In the genomic region with DNA sequence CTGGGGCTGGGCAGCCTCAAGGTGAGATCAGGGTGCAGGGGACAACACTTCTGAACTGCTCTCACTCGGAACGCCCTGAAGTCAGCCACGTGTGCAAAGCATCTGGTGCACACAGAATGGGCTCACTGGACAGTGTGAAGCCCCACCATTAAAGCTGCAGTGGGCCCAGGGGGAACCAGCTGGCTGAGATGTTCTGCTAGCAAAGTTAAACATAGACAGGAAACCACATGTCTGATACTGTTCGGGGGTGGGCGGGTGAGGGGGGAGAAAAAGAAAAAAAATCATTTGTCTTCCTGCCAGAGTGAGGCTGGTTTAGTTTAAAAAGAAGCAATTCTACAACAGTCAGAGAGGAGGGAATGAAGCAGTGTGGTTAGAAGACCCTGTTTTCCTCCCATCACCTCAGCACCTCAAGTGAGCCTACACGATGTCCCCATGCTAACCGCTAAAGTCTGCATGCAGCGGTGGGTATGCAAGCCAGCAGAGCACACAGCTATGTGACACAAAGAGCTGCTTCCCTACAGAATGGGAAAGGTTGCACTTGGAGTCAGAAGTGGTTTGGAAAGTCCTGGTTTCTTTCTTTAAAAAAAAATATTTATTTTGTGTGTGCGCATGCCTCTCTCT, we compare ENCODE assay signal across 8 mouse cellular contexts. TPM values are rescaled to one million over a fixed set of nuclear protein-coding genes. Genes with fewer than 3 reads are reported as not detected.
DNase-seq lines count a peak whose midpoint lies in the region; ATAC-seq lines count a peak whose summit lies in the region.

No protein-coding gene starts in this region.

- ATAC-seq in hematopoietic stem cell, adult 5-6 weeks (replicated peaks in 1 of 2; ENCODE audit: insufficient read depth in 1 of 2, low FRiP score in 2 of 2, low TSS enrichment in 1 of 2, low read depth in 1 of 2, poor library complexity in 2 of 2, severe bottlenecking in 2 of 2): peak; percentile 68 to 72
- no peak for ATAC-seq in erythroblast, adult 5-6 weeks (replicated peaks; ENCODE audit: low FRiP score, poor library complexity, severe bottlenecking)

- DNase-seq in kidney, postnatal 10 days: peak; percentile 65
- DNase-seq in kidney, adult 8-10 months: no peak
- peak; percentile 54 for DNase-seq in brain, adult 2 months (ENCODE audit: low read depth, low spot score)
- peak; percentile 74 for DNase-seq in naive thymus-derived CD4-positive, alpha-beta T cell, adult 2 months (ENCODE audit: low read depth)
- DNase-seq in cerebellum, adult 18-20 months: no peak
- no peak for DNase-seq in testis, postnatal 10 days (ENCODE audit: low spot score)

RNA-seq across cellular contexts. Expression of a gene that starts 52.1 kb away (rescaled TPM):
- total RNA-seq in hematopoietic stem cell, adult 5-6 weeks (2017): 26.2 and 31.5 TPM in 2 replicates
- total RNA-seq in erythroblast, adult 5-6 weeks (2015; ENCODE audit: low replicate concordance): 5.8 and 7.5 TPM in 2 replicates
- total RNA-seq in erythroblast, adult 5-6 weeks (2017; ENCODE audit: low replicate concordance): 2.4 and 4.8 TPM in 2 replicates

Comparison
In these comparisons a context has a peak if more than half of its experiments do, and no peak if none do; other contexts are left out.
1. DNase-seq: peak in kidney, postnatal 10 days (single experiment), brain, adult 2 months (single experiment) and naive thymus-derived CD4-positive, alpha-beta T cell, adult 2 months (single experiment); none in kidney, adult 8-10 months (0 of 2), cerebellum, adult 18-20 months (0 of 2) and testis, postnatal 10 days (single experiment).